Mouse (Mus musculus) lung, adult 2 months (tissue): Measurements from ENCODE around the gene Pla2g4e.

Experiments
- CTCF ChIP-seq: fragments of 200-500 bp; IDR thresholded peaks from 2 replicates; pipeline ENCODE4 v1.5.1; 2011; ENCODE audit warnings: mild to moderate bottlenecking, low read length, control low read depth; ENCODE audit not compliant: insufficient read depth
- POLR2A ChIP-seq: fragments of 200-500 bp; IDR thresholded peaks from 2 replicates; pipeline ENCODE4 v1.6.1; 2011; ENCODE audit warnings: low read depth, mild to moderate bottlenecking, control low read depth, low read length, borderline replicate concordance; ENCODE audit errors: extremely low read depth

- no peak for TF ChIP-seq CTCF
- no peak for TF ChIP-seq POLR2A
These were observed 39.6 kb upstream of the Pla2g4e start for GRCm38 (mm10) chr2:120284705-120285104.
